Mouse (Mus musculus): Measurements from ENCODE around the gene Upk1a. TPM values are rescaled to one million over a fixed set of nuclear protein-coding genes. Genes with fewer than 3 reads are reported as not detected.
A peak's percentile ranks its signal among the peaks of the same experiment; 100 is the strongest.

The Upk1a gene
- polyA plus RNA-seq, 1 experiment from 2014 or later: 0.46 TPM

- no peak for TF ChIP-seq CTCF (IDR thresholded peaks at IDR 0.05; ENCODE audit: low read depth)
- ATAC-seq (ENCODE audit: insufficient read depth): no peak
- Histone ChIP-seq H3K9ac (no peak overlapping the region), H3K27me3 (ENCODE audit: insufficient read depth, low read length) (no peaks in the 10 kb centered on the region), H3K36me3 (ENCODE audit: insufficient read depth) (peaks cover 99% of the 10 kb centered on the region), H3K9me3 (ENCODE audit: low read depth, low read length) (no peaks in the 10 kb centered on the region), H3K4me2 (no peak overlapping the region), H3K4me3 (ENCODE audit: low read depth, low read length) (no peak overlapping the region), H3K4me1 (ENCODE audit: insufficient read depth) (no peaks in the 10 kb centered on the region), H3K27ac (ENCODE audit: low read depth) (no peak overlapping the region)
- no peak for DNase-seq
- WGBS: 89% methylated on average over 8 of the region's 8 CpGs
Observed at GRCm38 (mm10) chr7:30579950-30580349, 32.7 kb downstream of the Upk1a start.

GRCm38 (mm10) chr7:30572969-30573368, 39.7 kb downstream of the Upk1a start:
- DNase-seq (no peak), ATAC-seq (ENCODE audit: insufficient read depth) (no peak)
- Histone ChIP-seq H3K9ac (no peak overlapping the region), H3K36me3 (ENCODE audit: insufficient read depth) (peaks cover 97% of the 10 kb centered on the region), H3K27ac (ENCODE audit: low read depth) (no peak overlapping the region), H3K9me3 (ENCODE audit: low read depth, low read length) (no peaks in the 10 kb centered on the region), H3K4me2 (no peak overlapping the region), H3K4me1 (ENCODE audit: insufficient read depth) (no peaks in the 10 kb centered on the region), H3K4me3 (ENCODE audit: low read depth, low read length) (no peak overlapping the region), H3K27me3 (ENCODE audit: insufficient read depth, low read length) (no peaks in the 10 kb centered on the region)
- WGBS: 77% methylated on average over 2 of the region's 2 CpGs
- no peak for TF ChIP-seq CTCF (IDR thresholded peaks at IDR 0.05; ENCODE audit: low read depth)

GRCm38 (mm10) chr7:30572389-30572788, 40.3 kb downstream of the Upk1a start:
- no peaks in the 10 kb centered on the region for H3K4me1 ChIP-seq (ENCODE audit: insufficient read depth)
- DNase-seq: no peak
- peaks cover 94% of the 10 kb centered on the region for H3K36me3 ChIP-seq (ENCODE audit: insufficient read depth)
- H3K9me3 ChIP-seq (ENCODE audit: low read depth, low read length): no peaks in the 10 kb centered on the region
- H3K4me3 ChIP-seq (ENCODE audit: low read depth, low read length): no peak overlapping the region
- no peak for ATAC-seq (ENCODE audit: insufficient read depth)
- no peak overlapping the region for H3K4me2 ChIP-seq
- WGBS: 90% methylated on average over 5 of the region's 5 CpGs
- TF ChIP-seq CTCF (IDR thresholded peaks at IDR 0.05; ENCODE audit: low read depth): no peak
- H3K27me3 ChIP-seq (ENCODE audit: insufficient read depth, low read length): no peaks in the 10 kb centered on the region
- H3K9ac ChIP-seq: no peak overlapping the region
- no peak overlapping the region for H3K27ac ChIP-seq (ENCODE audit: low read depth)

GRCm38 (mm10) chr7:30567555-30567954, 45.1 kb downstream of the Upk1a start:
- ATAC-seq (ENCODE audit: insufficient read depth) (no peak), DNase-seq (no peak)
- TF ChIP-seq CTCF (IDR thresholded peaks at IDR 0.05; ENCODE audit: low read depth): no peak
- H3K36me3 ChIP-seq (ENCODE audit: insufficient read depth): peaks cover 76% of the 10 kb centered on the region
- H3K9me3 ChIP-seq (ENCODE audit: low read depth, low read length): no peaks in the 10 kb centered on the region
- no peaks in the 10 kb centered on the region for H3K27me3 ChIP-seq (ENCODE audit: insufficient read depth, low read length)
- H3K9ac ChIP-seq: no peak overlapping the region
- no peak overlapping the region for H3K27ac ChIP-seq (ENCODE audit: low read depth)
- no peak overlapping the region for H3K4me2 ChIP-seq
- no peaks in the 10 kb centered on the region for H3K4me1 ChIP-seq (ENCODE audit: insufficient read depth)
- 81% methylated on average over 11 of the region's 11 CpGs for WGBS
- no peak overlapping the region for H3K4me3 ChIP-seq (ENCODE audit: low read depth, low read length)

GRCm38 (mm10) chr7:30566033-30566432, 46.6 kb downstream of the Upk1a start:
- no peaks in the 10 kb centered on the region for H3K9me3 ChIP-seq (ENCODE audit: low read depth, low read length)

GRCm38 (mm10) chr7:30564970-30565571, 47.6 kb downstream of the Upk1a start, which contains the start of gene Igflr1:
Igflr1 (plus strand) TSS chr7:30565427.
- 93% methylated on average over 12 of the region's 12 CpGs for WGBS
- TF ChIP-seq CTCF (IDR thresholded peaks at IDR 0.05; ENCODE audit: low read depth): no peak
- no peaks in the 10 kb centered on the region for H3K9me3 ChIP-seq (ENCODE audit: low read depth, low read length)
- no peak within 1 kb of the TSS for H3K4me3 ChIP-seq (ENCODE audit: low read depth, low read length)
- H3K27ac ChIP-seq (ENCODE audit: low read depth): no peak within 1 kb of the TSS
- ATAC-seq (ENCODE audit: insufficient read depth) (no peak), DNase-seq (no peak)
- H3K4me1 ChIP-seq (ENCODE audit: insufficient read depth): no peaks in the 10 kb centered on the region
- peaks cover 51% of the 10 kb centered on the region for H3K36me3 ChIP-seq (ENCODE audit: insufficient read depth)
- no peak within 1 kb of the TSS; the same call in 1 of the 2 replicates for H3K4me2 ChIP-seq
- no peaks in the 10 kb centered on the region for H3K27me3 ChIP-seq (ENCODE audit: insufficient read depth, low read length)
- H3K9ac ChIP-seq: no peak within 1 kb of the TSS

More at GRCm38 (mm10) chr7:30566033-30566432, 46.6 kb downstream of the Upk1a start:
- no peak for DNase-seq
- no peaks in the 10 kb centered on the region for H3K4me1 ChIP-seq (ENCODE audit: insufficient read depth)
- no peaks in the 10 kb centered on the region for H3K27me3 ChIP-seq (ENCODE audit: insufficient read depth, low read length)
- H3K4me2 ChIP-seq: no peak overlapping the region
- peaks cover 60% of the 10 kb centered on the region for H3K36me3 ChIP-seq (ENCODE audit: insufficient read depth)
- no peak for TF ChIP-seq CTCF (IDR thresholded peaks at IDR 0.05; ENCODE audit: low read depth)
- H3K9ac ChIP-seq: no peak overlapping the region
- 70% methylated on average over 9 of the region's 9 CpGs for WGBS
- H3K4me3 ChIP-seq (ENCODE audit: low read depth, low read length): no peak overlapping the region
- no peak overlapping the region for H3K27ac ChIP-seq (ENCODE audit: low read depth)
- no peak for ATAC-seq (ENCODE audit: insufficient read depth)

GRCm38 (mm10) chr7:30563906-30564280, 48.8 kb downstream of the Upk1a start:
- Histone ChIP-seq H3K36me3 (ENCODE audit: insufficient read depth) (peaks cover 39% of the 10 kb centered on the region), H3K9ac (peak overlapping the region; percentile 65), H3K27ac (ENCODE audit: low read depth) (peak overlapping the region; percentile 96; the same call in 1 of the 2 replicates), H3K27me3 (ENCODE audit: insufficient read depth, low read length) (no peaks in the 10 kb centered on the region), H3K4me1 (ENCODE audit: insufficient read depth) (no peaks in the 10 kb centered on the region), H3K9me3 (ENCODE audit: low read depth, low read length) (no peaks in the 10 kb centered on the region), H3K4me2 (peak overlapping the region; percentile 79), H3K4me3 (ENCODE audit: low read depth, low read length) (peak overlapping the region; percentile 79)
- ATAC-seq (ENCODE audit: insufficient read depth) (no peak; the same call in 1 of the 2 replicates), DNase-seq (no peak)
- no peak for TF ChIP-seq CTCF (IDR thresholded peaks at IDR 0.05; ENCODE audit: low read depth)
- 19% methylated on average over 6 of the region's 6 CpGs for WGBS
